Mouse (Mus musculus): ENCODE data around the gene Gm20604. TPM values are rescaled to one million over a fixed set of nuclear protein-coding genes. Genes with fewer than 3 reads are reported as not detected.
A peak's percentile ranks its signal among the peaks of the same experiment; 100 is the strongest.

The Gm20604 gene
- total RNA-seq (2014; fragmentation: Nextera tagmentation): 17.5 and 17.6 TPM in 2 replicates
- total RNA-seq (2017): 13.9 TPM in 2 replicates
- polyA plus RNA-seq (2012): 3.9 and 4.4 TPM in 2 replicates

DNA sequence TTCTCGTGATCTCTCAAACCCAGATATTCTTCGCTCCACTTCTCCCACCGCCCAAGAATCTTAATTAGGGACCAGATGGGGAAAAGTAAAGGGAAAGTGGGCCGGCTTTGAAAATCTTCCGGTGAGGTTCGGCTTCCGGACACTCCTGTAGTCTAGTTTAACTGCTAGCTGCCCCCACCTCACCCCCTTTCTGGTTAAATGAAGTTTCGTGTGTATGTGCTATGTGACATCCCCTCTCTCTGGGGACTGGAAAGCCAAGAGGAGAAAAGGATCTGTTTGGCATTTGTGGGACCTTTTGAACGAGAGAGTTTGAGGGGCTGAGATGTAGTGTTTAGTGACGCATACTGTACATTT lies at the start of gene Gm20604:
TSS of gene Gm20604 (minus strand) at position 270 of the 354 bp plus-strand sequence.
- TF ChIP-seq TAL1 (conservative IDR thresholded peaks at IDR 0.05; ENCODE audit: low read depth, low read length): no peak
- no peak for TF ChIP-seq GATA2 (IDR thresholded peaks at IDR 0.05; ENCODE audit: borderline replicate concordance, low read depth, low read length)
- TF ChIP-seq CTCF (IDR thresholded peaks at IDR 0.05; ENCODE audit: low read depth, low read length): no peak
- no peak for TF ChIP-seq GATA1 (IDR thresholded peaks at IDR 0.05; ENCODE audit: borderline replicate concordance, low read length)
- TF ChIP-seq POLR2AphosphoS5 (IDR thresholded peaks at IDR 0.05; ENCODE audit: insufficient replicate concordance, low read depth, low read length): no peak
- ATAC-seq (ENCODE audit: extremely low read depth, insufficient number of reproducible peaks, low FRiP score, poor library complexity, severe bottlenecking) (no peak), DNase-seq (ENCODE audit: low spot score) (peak; percentile 20)
- H3K4me1 ChIP-seq (ENCODE audit: insufficient read depth, low read depth, low read length): peaks cover 43% of the 10 kb centered on the region
- H3K27me3 ChIP-seq (ENCODE audit: insufficient read depth, low read length): no peaks in the 10 kb centered on the region
- peaks cover 53% of the 10 kb centered on the region for H3K36me3 ChIP-seq (replicated peaks)
- peak within 1 kb of the TSS; percentile 86 for H3K4me3 ChIP-seq (ENCODE audit: low read depth, low read length)
- no peaks in the 10 kb centered on the region for H3K9me3 ChIP-seq (replicated peaks)

DNA sequence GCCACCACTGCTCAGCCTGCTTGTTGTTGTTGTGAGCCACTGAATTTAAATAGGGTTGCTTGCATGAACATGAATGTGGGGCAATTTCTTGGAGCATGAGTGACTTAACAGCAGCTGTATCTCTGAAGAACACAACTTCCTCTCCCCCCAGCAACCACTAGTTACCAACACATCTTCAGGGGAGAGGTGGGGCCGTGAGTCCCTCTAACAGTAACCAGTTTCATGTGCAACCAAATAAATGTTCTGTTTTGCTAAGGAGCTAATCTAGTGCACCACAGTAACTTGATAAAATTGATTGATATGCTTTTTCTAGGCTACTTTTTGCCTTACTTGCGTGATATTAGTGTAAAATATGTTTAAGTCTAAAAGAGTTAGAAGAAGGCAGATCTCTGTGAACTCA lies 41.1 kb upstream of the Gm20604 start:
- no peaks in the 10 kb centered on the region for H3K27me3 ChIP-seq (ENCODE audit: insufficient read depth, low read length)
- TF ChIP-seq TAL1 (conservative IDR thresholded peaks at IDR 0.05; ENCODE audit: low read depth, low read length) (no peak), CTCF (IDR thresholded peaks at IDR 0.05; ENCODE audit: low read depth, low read length) (no peak), POLR2AphosphoS5 (IDR thresholded peaks at IDR 0.05; ENCODE audit: insufficient replicate concordance, low read depth, low read length) (no peak), GATA1 (IDR thresholded peaks at IDR 0.05; ENCODE audit: borderline replicate concordance, low read length) (no peak), GATA2 (IDR thresholded peaks at IDR 0.05; ENCODE audit: borderline replicate concordance, low read depth, low read length) (no peak)
- H3K4me1 ChIP-seq (ENCODE audit: insufficient read depth, low read depth, low read length): peaks cover 9% of the 10 kb centered on the region
- DNase-seq (ENCODE audit: low spot score) (no peak), ATAC-seq (ENCODE audit: extremely low read depth, insufficient number of reproducible peaks, low FRiP score, poor library complexity, severe bottlenecking) (peak; percentile 90)
- H3K4me3 ChIP-seq (ENCODE audit: low read depth, low read length): no peak overlapping the region
- peaks cover 52% of the 10 kb centered on the region for H3K36me3 ChIP-seq (replicated peaks)
- no peaks in the 10 kb centered on the region for H3K9me3 ChIP-seq (replicated peaks)

DNA sequence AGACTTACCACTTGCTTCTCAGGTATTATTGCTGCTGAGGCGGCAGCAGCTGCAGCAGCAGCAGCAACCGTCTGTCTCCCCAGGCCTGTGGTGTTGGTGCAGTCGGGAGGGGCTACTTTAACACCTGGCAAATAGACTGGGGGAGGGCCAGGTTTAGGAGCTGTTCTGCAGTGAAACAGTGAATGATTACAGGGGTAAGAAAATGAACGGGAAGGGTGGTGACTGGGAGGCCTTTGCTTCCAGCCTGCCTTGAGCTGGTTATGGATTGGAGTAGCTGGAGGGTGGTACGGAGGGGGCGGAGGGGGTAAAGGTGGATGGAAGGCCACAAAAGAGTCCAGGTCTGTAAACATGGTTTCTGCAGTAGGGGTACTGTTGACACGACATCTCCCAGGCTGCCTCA lies 29.5 kb upstream of the Gm20604 start:
- H3K36me3 ChIP-seq (replicated peaks): peaks cover 85% of the 10 kb centered on the region
- no peaks in the 10 kb centered on the region for H3K9me3 ChIP-seq (replicated peaks)
- ATAC-seq (ENCODE audit: extremely low read depth, insufficient number of reproducible peaks, low FRiP score, poor library complexity, severe bottlenecking) (no peak), DNase-seq (ENCODE audit: low spot score) (no peak)
- no peak for TF ChIP-seq TAL1 (conservative IDR thresholded peaks at IDR 0.05; ENCODE audit: low read depth, low read length)
- no peak for TF ChIP-seq CTCF (IDR thresholded peaks at IDR 0.05; ENCODE audit: low read depth, low read length)
- no peak for TF ChIP-seq GATA2 (IDR thresholded peaks at IDR 0.05; ENCODE audit: borderline replicate concordance, low read depth, low read length)
- no peak for TF ChIP-seq POLR2AphosphoS5 (IDR thresholded peaks at IDR 0.05; ENCODE audit: insufficient replicate concordance, low read depth, low read length)
- TF ChIP-seq GATA1 (IDR thresholded peaks at IDR 0.05; ENCODE audit: borderline replicate concordance, low read length): no peak
- no peaks in the 10 kb centered on the region for H3K4me1 ChIP-seq (ENCODE audit: insufficient read depth, low read depth, low read length)
- H3K4me3 ChIP-seq (ENCODE audit: low read depth, low read length): no peak overlapping the region
- no peaks in the 10 kb centered on the region for H3K27me3 ChIP-seq (ENCODE audit: insufficient read depth, low read length)

DNA sequence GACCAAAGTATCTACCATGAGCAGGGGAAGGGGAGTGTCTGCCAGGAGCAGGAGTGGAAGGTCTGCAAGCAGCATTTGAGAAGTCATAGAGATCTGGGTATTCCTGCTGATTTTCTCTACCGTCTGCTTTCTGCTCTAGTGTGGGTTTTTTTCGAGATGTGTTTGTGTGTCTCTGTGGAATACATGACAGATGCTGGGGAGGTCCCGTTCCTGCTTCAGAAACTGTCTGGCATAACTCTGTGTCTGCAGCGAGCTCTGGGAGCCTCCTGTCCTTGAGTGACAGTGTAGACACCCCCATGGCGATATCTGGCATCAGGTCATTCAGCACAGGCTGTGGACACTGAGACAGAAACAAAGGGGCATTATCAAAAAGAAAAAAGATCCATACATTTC lies 27.1 kb upstream of the Gm20604 start:
- ATAC-seq (ENCODE audit: extremely low read depth, insufficient number of reproducible peaks, low FRiP score, poor library complexity, severe bottlenecking) (no peak), DNase-seq (ENCODE audit: low spot score) (no peak)
- H3K4me3 ChIP-seq (ENCODE audit: low read depth, low read length): no peak overlapping the region
- no peaks in the 10 kb centered on the region for H3K9me3 ChIP-seq (replicated peaks)
- no peaks in the 10 kb centered on the region for H3K4me1 ChIP-seq (ENCODE audit: insufficient read depth, low read depth, low read length)
- no peaks in the 10 kb centered on the region for H3K27me3 ChIP-seq (ENCODE audit: insufficient read depth, low read length)
- no peak for TF ChIP-seq CTCF (IDR thresholded peaks at IDR 0.05; ENCODE audit: low read depth, low read length)
- TF ChIP-seq GATA2 (IDR thresholded peaks at IDR 0.05; ENCODE audit: borderline replicate concordance, low read depth, low read length): no peak
- TF ChIP-seq GATA1 (IDR thresholded peaks at IDR 0.05; ENCODE audit: borderline replicate concordance, low read length): no peak
- no peak for TF ChIP-seq POLR2AphosphoS5 (IDR thresholded peaks at IDR 0.05; ENCODE audit: insufficient replicate concordance, low read depth, low read length)
- no peak for TF ChIP-seq TAL1 (conservative IDR thresholded peaks at IDR 0.05; ENCODE audit: low read depth, low read length)
- peaks cover 81% of the 10 kb centered on the region for H3K36me3 ChIP-seq (replicated peaks)

DNA sequence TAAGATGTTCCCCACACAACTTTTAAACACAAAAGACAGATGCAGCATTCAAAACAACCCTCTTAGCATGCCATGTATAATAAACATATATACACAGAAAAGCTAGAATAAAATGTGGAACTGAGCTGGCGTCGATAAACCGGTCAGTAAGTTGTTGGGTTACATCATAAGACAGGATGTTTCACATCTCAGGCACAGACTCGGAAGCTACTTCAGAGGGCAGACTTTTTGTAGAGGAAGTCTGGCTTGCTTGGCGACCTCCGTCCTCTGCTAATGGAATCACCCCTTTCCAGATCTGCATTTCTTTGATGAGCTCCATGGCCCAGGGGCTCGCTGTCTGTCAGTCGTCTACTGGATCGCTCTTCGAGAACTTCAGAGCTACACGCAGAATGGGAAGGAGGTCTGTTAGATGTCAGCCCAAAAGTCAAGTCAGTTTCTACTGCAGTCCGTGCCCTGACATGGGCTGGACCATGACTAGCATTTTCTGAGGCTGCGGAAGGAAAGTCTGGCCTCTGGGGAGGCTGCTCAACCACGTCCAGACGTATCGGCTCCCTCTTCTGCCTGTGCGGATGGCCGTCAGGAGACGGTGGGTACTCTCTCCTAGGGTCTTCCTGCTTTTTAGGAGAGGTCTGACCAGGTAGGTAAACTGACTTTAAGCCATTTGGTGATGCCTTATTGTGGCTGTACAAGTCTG lies 26.6 kb upstream of the Gm20604 start:
- H3K27me3 ChIP-seq (ENCODE audit: insufficient read depth, low read length): no peaks in the 10 kb centered on the region
- ATAC-seq (ENCODE audit: extremely low read depth, insufficient number of reproducible peaks, low FRiP score, poor library complexity, severe bottlenecking): no peak
- peaks cover 79% of the 10 kb centered on the region for H3K36me3 ChIP-seq (replicated peaks)
- DNase-seq (ENCODE audit: low spot score): no peak
- no peak overlapping the region for H3K4me3 ChIP-seq (ENCODE audit: low read depth, low read length)
- TF ChIP-seq TAL1 (conservative IDR thresholded peaks at IDR 0.05; ENCODE audit: low read depth, low read length) (no peak), CTCF (IDR thresholded peaks at IDR 0.05; ENCODE audit: low read depth, low read length) (no peak), GATA1 (IDR thresholded peaks at IDR 0.05; ENCODE audit: borderline replicate concordance, low read length) (no peak), GATA2 (IDR thresholded peaks at IDR 0.05; ENCODE audit: borderline replicate concordance, low read depth, low read length) (no peak)
- no peaks in the 10 kb centered on the region for H3K4me1 ChIP-seq (ENCODE audit: insufficient read depth, low read depth, low read length)
- H3K9me3 ChIP-seq (replicated peaks): no peaks in the 10 kb centered on the region

DNA sequence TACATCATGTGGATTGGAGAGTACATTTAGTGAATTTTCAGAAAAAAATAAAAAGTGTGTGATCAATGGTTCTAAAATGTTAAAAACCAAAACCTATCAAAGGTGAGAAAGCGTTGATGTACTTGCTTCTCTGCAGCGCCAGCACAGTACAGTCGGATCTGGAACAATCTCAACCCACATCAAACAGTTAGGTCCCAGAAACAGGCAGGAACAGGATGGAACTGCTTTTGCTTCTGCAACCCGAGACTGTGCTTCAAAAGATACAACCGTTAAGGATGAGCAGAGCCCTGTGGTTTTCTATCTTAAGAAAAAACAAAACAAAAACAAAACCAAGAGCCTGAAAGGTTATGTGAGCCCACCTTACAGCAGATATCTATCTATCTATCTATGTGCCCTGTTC lies 24.4 kb upstream of the Gm20604 start:
- Histone ChIP-seq H3K27me3 (ENCODE audit: insufficient read depth, low read length) (no peaks in the 10 kb centered on the region), H3K36me3 (replicated peaks) (peaks cover 86% of the 10 kb centered on the region), H3K4me3 (ENCODE audit: low read depth, low read length) (no peak overlapping the region), H3K9me3 (replicated peaks) (no peaks in the 10 kb centered on the region), H3K4me1 (ENCODE audit: insufficient read depth, low read depth, low read length) (no peaks in the 10 kb centered on the region; the same call in 1 of the 2 replicates)
- no peak for ATAC-seq (ENCODE audit: extremely low read depth, insufficient number of reproducible peaks, low FRiP score, poor library complexity, severe bottlenecking)
- DNase-seq (ENCODE audit: low spot score): no peak
- no peak for TF ChIP-seq CTCF (IDR thresholded peaks at IDR 0.05; ENCODE audit: low read depth, low read length)
- no peak for TF ChIP-seq TAL1 (conservative IDR thresholded peaks at IDR 0.05; ENCODE audit: low read depth, low read length)
- no peak for TF ChIP-seq GATA1 (IDR thresholded peaks at IDR 0.05; ENCODE audit: borderline replicate concordance, low read length)
- TF ChIP-seq POLR2AphosphoS5 (IDR thresholded peaks at IDR 0.05; ENCODE audit: insufficient replicate concordance, low read depth, low read length): no peak
- no peak for TF ChIP-seq GATA2 (IDR thresholded peaks at IDR 0.05; ENCODE audit: borderline replicate concordance, low read depth, low read length)

Measured in G1E (cell line).